Mouse (Mus musculus) hindbrain, embryonic 16.5 days (tissue): ENCODE data around the gene Use1. TPM values are rescaled to one million over a fixed set of nuclear protein-coding genes. Genes with fewer than 3 reads are reported as not detected.
"Not testable (repeated sequence)": the region's sequence is repeated elsewhere in the genome, so short reads cannot be mapped to it uniquely, and the experiment has no call there.

ENCODE experiments used
- ATAC-seq: fragments of 200-750 bp; cut with Nextera tagmentation; 2 replicates; pipeline ENCODE4 v1.8.0; 2017; ENCODE audit warnings: moderate TSS enrichment, moderate library complexity
- H3K27ac ChIP-seq: fragments of 300-500 bp; sonication (generic); 2 replicates; pipeline ENCODE4 v1.5.1; 2014; ENCODE audit warnings: low read depth, mild to moderate bottlenecking, control low read depth, low read length, moderate library complexity
- H3K27me3 ChIP-seq: fragments of 300-500 bp; sonication (generic); replicated peaks from 2 replicates; pipeline ENCODE4 v1.6.1; 2014; ENCODE audit warnings: low read length; ENCODE audit not compliant: control insufficient read depth, insufficient read depth
- H3K36me3 ChIP-seq: fragments of 300-500 bp; sonication (generic); 2 replicates; pipeline ENCODE4 v1.6.1; 2014; ENCODE audit warnings: mild to moderate bottlenecking, low read length, moderate library complexity, mixed read lengths; ENCODE audit not compliant: control insufficient read depth, insufficient read depth
- H3K4me1 ChIP-seq: fragments of 300-500 bp; sonication (generic); 2 replicates; pipeline ENCODE4 v1.6.1; 2014; ENCODE audit warnings: low read depth, low read length; ENCODE audit not compliant: control insufficient read depth, insufficient read depth
- H3K4me2 ChIP-seq: fragments of 300-500 bp; sonication (generic); 2 replicates; pipeline ENCODE4 v1.6.1; 2014; ENCODE audit warnings: mild to moderate bottlenecking, low read length, control low read depth, moderate library complexity
- H3K4me3 ChIP-seq: fragments of 300-500 bp; sonication (generic); 2 replicates; pipeline ENCODE4 v1.5.1; 2014; ENCODE audit warnings: mild to moderate bottlenecking, low read length, control low read depth, moderate library complexity
- H3K9ac ChIP-seq: fragments of 300-500 bp; sonication (generic); 2 replicates; pipeline ENCODE4 v1.6.1; 2014; ENCODE audit warnings: low read depth, mild to moderate bottlenecking, control low read depth, low read length, moderate library complexity
- H3K9me3 ChIP-seq: fragments of 300-500 bp; sonication (generic); 2 replicates; pipeline ENCODE4 v1.6.1; 2014; ENCODE audit warnings: mild to moderate bottlenecking, low read length, moderate library complexity; ENCODE audit not compliant: control insufficient read depth
- WGBS: fragments of 180-500 bp; shearing (Covaris S2); extraction: QIAGEN DNeasy Blood & Tissue Kit; methylation state at CpG from one replicate; pipeline ENCODE4 v1.1.7; 2014; 5-methylcytosine and 5-hydroxymethylcytosine counted together
- polyA plus RNA-seq: library from polyadenylated mRNA; unstranded; fragments of >200 nt; fragmentation: Nextera tagmentation; extraction: Ambion mirVana; gene quantifications from 2 replicates; pipeline ENCODE4 v1.2.1, GENCODE M21; 2015

Use1 gene
- 115 and 120 TPM in 2 replicates for polyA plus RNA-seq

DNA sequence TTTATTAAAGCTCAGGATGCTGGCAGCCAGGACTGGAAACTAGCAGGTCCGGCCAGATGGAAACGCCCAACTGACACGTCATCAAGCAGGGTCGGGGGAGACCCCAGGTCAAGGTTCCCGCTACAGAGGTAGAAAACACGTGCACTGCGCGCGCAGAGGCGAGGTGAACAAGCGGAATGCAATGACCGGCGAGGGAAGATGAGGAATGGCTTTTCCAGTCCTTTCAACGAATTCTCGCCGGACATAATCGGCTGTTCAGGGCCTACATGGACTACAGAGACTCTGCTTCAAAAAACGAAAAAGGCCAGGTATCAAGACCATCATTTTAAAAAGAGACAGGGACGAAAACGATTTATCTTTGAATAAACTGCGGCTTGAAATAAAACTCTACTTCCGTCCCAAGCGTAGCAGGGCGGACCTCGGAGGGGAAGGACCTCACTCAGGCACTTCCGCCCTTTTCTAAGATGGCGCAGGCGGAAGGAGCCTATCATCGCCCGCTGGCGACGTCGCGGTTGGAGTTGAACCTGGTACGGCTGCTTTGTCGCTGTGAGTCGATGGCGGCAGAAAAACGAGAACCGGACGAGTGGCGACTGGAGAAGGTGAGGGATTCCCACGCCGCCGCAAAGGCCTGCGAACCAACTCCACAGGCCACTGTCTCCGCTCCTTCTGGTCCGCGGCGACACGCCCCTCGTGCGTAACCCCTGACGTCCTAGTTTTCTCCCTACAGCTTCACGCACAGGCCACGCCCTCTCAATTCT is at the start of gene Use1:
Gene Use1 (plus strand): TSS at position 78 of the 758 bp plus-strand sequence.
- no peaks in the 10 kb centered on the region for H3K9me3 ChIP-seq
- H3K4me2 ChIP-seq: peak within 1 kb of the TSS; percentile 68
- H3K36me3 ChIP-seq: peaks cover 9% of the 10 kb centered on the region
- H3K27ac ChIP-seq: peak within 1 kb of the TSS; percentile 94
- H3K27me3 ChIP-seq: no peaks in the 10 kb centered on the region
- peak within 1 kb of the TSS; percentile 67 for H3K4me3 ChIP-seq
- WGBS: under 1% methylated on average over 56 of the region's 56 CpGs
- H3K9ac ChIP-seq: peak within 1 kb of the TSS; percentile 78
- H3K4me1 ChIP-seq: peaks cover 12% of the 10 kb centered on the region
- ATAC-seq: peak; percentile 84

DNA sequence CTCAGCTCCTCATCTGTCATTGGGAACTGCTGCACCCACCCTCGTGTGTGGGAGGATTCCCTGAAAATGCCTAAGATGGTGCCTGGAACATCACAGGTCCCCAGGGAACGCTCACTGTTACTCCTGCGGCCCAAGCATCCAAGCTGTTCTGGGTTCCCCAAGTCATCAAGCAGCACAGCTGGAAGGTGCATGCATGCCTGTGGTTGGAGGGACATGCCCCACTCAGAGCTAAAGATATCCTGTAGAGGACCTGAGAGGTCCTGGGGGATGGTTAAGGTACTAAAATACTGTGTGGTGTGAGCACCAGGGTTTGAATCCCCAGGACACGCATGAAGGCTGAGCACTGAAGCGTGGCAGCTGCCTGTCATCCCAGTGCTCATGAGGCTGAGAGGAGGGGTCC is 48.0 kb upstream of the Use1 start:
- H3K9ac ChIP-seq, ATAC-seq, H3K9me3 ChIP-seq, H3K4me3 ChIP-seq, H3K27me3 ChIP-seq, H3K4me1 ChIP-seq, H3K4me2 ChIP-seq, H3K27ac ChIP-seq: not testable (repeated sequence)
- 85% methylated on average over 5 of the region's 5 CpGs for WGBS
- H3K36me3 ChIP-seq: peaks cover 12% of the 10 kb centered on the region

DNA sequence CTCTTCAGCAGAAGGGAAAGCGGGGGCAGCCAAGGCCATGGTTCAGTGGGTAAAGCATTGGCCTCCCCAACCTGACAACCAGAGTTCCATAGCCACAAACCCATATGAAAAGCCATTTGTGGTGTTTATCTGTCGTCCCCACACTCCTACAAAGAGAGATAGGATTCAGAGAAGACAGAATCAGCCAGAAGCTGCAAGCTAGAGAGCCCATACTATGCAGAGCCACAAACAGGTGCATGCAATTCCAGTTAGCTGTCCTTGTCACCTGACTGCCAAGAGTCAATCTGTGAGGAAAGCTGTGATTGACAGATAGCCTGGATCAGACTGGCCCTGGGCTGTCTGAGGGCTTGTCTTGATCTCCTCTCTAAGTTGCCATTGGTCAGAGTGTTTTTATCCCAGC is 46.9 kb upstream of the Use1 start:
- not testable (repeated sequence) for H3K4me3 ChIP-seq, H3K4me1 ChIP-seq, ATAC-seq, H3K27me3 ChIP-seq, H3K4me2 ChIP-seq, H3K27ac ChIP-seq, H3K9me3 ChIP-seq, H3K9ac ChIP-seq
- WGBS: 90% methylated on average over 2 of the region's 2 CpGs
- H3K36me3 ChIP-seq: peaks cover 17% of the 10 kb centered on the region

DNA sequence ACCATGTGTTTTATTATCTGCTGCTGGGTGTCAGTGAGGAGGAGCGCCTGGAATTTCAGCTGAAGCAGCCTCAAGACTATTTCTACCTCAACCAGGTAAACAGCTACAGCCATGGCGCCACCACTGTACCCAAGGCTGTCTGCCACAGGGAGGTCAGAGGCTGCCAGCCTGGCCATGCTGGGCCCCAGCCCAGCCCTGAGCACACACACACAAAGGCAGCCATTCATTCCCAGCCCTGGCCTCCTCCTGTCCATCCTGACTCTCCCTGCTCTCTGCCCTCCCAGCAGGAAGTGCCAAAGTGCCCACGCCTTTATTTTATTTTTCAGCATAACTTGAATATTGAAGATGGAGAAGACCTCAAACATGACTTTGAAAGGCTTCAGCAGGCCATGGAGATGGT is 43.7 kb upstream of the Use1 start:
- peaks cover 27% of the 10 kb centered on the region for H3K36me3 ChIP-seq
- H3K4me1 ChIP-seq: no peaks in the 10 kb centered on the region
- ATAC-seq: no peak
- H3K27ac ChIP-seq: no peak overlapping the region
- WGBS: 98% methylated on average over 3 of the region's 3 CpGs
- no peaks in the 10 kb centered on the region for H3K27me3 ChIP-seq
- no peak overlapping the region for H3K9ac ChIP-seq
- no peak overlapping the region for H3K4me2 ChIP-seq
- no peak overlapping the region for H3K4me3 ChIP-seq
- no peaks in the 10 kb centered on the region for H3K9me3 ChIP-seq

DNA sequence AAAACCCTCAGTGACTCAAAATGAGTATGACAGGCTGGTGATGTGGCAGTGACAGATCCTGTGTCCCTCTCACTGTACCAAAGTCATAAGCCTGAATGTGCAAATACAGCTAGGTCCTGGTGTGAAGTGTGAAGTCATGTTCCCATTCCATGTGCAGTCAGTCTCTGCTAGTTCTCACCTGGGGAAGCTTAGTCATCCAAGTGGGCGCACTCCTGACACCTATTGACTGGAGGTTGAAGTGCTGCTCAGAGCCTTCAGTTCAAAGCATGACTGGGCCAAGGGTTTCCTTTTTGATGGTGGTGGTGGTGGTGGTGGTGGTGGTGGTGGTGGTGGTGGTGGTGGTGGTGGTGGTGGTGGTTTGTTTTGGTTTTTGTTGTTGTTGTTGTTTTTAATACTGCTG is 41.8 kb upstream of the Use1 start:
- Histone ChIP-seq H3K27me3 (no peaks in the 10 kb centered on the region), H3K27ac (no peak overlapping the region), H3K4me1 (no peaks in the 10 kb centered on the region), H3K36me3 (peaks cover 42% of the 10 kb centered on the region), H3K4me2 (no peak overlapping the region), H3K9me3 (no peaks in the 10 kb centered on the region), H3K4me3 (no peak overlapping the region), H3K9ac (no peak overlapping the region)
- no peak for ATAC-seq
- WGBS: 100% methylated on average over 1 of the region's 1 CpGs

DNA sequence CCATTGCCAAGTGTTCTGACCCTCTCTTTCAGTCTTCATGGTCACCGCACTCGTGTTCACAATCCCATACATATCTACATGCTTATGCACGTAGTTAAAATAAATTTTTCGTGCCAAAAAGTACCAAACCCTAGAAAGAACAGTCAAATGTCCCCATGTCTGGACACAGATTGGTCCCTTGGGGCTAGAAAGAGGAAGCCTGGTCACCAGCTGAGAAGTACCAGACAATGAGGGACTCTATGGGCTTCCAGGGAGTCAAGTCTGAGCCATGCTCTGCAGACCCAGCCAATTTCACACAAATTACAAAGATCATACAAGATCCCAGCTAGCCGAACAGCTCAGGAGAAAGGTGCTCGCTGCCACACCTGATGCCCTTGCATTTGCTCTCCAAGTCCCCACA is 28.8 kb upstream of the Use1 start:
- H3K4me3 ChIP-seq, H3K9ac ChIP-seq, H3K4me2 ChIP-seq, ATAC-seq, H3K9me3 ChIP-seq, H3K27ac ChIP-seq, H3K4me1 ChIP-seq, H3K27me3 ChIP-seq: not testable (repeated sequence)
- WGBS: 91% methylated on average over 5 of the region's 6 CpGs
- peaks cover 26% of the 10 kb centered on the region for H3K36me3 ChIP-seq

DNA sequence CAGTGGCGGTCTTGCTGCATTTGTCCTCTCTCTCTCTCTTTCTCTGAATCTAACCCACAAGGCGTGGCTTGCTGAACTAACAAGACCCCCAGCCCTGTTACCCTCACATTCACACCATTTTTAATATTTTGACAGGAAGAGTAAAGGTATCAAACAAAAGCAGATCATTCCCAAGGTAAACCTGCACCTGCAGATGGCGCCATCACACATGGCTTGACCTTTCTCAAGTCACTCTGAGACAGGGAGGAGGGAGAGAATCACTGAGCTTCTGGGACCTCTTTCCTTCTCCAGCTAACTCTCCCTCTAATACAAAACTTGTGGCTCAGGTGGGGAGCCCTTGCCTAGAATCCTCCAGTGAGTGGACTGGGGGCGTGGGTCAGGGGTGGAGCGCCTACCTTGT is 26.0 kb upstream of the Use1 start:
- Histone ChIP-seq H3K4me3 (no peak overlapping the region), H3K9ac (no peak overlapping the region), H3K27me3 (no peaks in the 10 kb centered on the region), H3K4me1 (no peaks in the 10 kb centered on the region), H3K9me3 (no peaks in the 10 kb centered on the region), H3K27ac (no peak overlapping the region), H3K36me3 (peaks cover 32% of the 10 kb centered on the region), H3K4me2 (no peak overlapping the region)
- 81% methylated on average over 5 of the region's 5 CpGs for WGBS
- no peak for ATAC-seq

DNA sequence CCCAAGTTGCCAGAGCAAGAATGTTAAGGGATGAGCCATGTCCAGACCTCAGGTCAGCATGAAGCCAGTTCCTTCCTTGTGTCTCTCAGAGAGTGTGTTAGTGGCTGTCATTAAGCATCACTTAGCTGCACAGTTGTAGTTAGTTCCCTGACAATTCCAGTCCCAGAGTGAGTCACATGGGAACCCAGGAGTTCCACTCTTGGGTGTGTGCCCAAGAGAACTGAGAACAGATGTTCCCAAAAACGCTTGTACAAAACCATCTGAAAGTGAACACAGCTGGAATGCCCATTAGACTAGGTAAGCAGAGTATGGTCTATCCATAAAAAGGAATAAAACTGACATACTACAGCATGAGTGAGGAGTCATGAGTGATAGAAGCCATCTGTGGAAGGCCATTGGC is 20.1 kb upstream of the Use1 start:
- 80% methylated on average over 1 of the region's 1 CpGs for WGBS
- Histone ChIP-seq H3K4me1 (no peaks in the 10 kb centered on the region), H3K36me3 (peaks cover 62% of the 10 kb centered on the region), H3K4me2 (no peak overlapping the region), H3K4me3 (no peak overlapping the region), H3K27ac (no peak overlapping the region), H3K27me3 (no peaks in the 10 kb centered on the region), H3K9me3 (no peaks in the 10 kb centered on the region), H3K9ac (no peak overlapping the region)
- ATAC-seq: no peak

DNA sequence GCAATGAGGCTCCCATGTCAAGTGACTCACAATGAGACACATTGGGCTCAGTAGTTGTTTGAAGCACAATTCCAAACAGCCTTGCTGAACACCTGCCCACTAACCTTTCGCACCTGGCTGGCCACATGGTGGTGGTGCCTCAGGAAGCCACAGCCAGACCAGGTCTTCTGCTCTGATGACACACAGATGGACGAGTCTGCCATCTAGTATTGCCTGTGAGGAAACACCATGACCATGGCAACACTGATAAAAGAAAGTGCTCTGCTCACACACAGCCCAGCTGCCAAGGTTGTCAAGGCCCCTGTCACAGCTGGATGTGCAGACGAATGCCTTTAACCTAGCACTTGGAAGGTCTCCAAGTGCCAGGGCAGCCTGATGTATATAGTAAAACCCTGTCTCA is 15.5 kb upstream of the Use1 start:
- Histone ChIP-seq H3K4me1 (no peaks in the 10 kb centered on the region), H3K27ac (no peak overlapping the region), H3K36me3 (peaks cover 70% of the 10 kb centered on the region), H3K9me3 (no peaks in the 10 kb centered on the region), H3K4me3 (no peak overlapping the region), H3K4me2 (no peak overlapping the region), H3K27me3 (no peaks in the 10 kb centered on the region), H3K9ac (no peak overlapping the region)
- no peak for ATAC-seq
- WGBS: 84% methylated on average over 3 of the region's 3 CpGs
